Mouse (Mus musculus) embryonic fibroblast, embryonic 13.5 days (primary cell): ENCODE measurements around the gene Sfxn5. TPM values are rescaled to one million over a fixed set of nuclear protein-coding genes. Genes with fewer than 3 reads are reported as not detected.
A peak's percentile ranks its signal among the peaks of the same experiment; 100 is the strongest.

ENCODE experiments used
- H3K27ac ChIP-seq: 2 replicates; pipeline ENCODE4 v1.5.1; 2012; ENCODE audit warnings: low read length, control low read depth, inconsistent platforms; ENCODE audit not compliant: insufficient read depth
- H3K4me1 ChIP-seq: 2 replicates; pipeline ENCODE4 v1.6.1; 2011; ENCODE audit warnings: low read length; ENCODE audit not compliant: control insufficient read depth, insufficient read depth
- H3K4me3 ChIP-seq: 2 replicates; pipeline ENCODE4 v1.5.1; 2011; ENCODE audit warnings: mild to moderate bottlenecking, control low read depth, low read length; ENCODE audit not compliant: insufficient read depth
- CTCF ChIP-seq: IDR thresholded peaks from 2 replicates; pipeline ENCODE4 v1.5.1; 2011; ENCODE audit warnings: mild to moderate bottlenecking, control low read depth, low read length, moderate library complexity, borderline replicate concordance; ENCODE audit not compliant: insufficient read depth
- POLR2A ChIP-seq: IDR thresholded peaks from 2 replicates; pipeline ENCODE4 v1.6.1; 2011; ENCODE audit warnings: low read depth, mild to moderate bottlenecking, control low read depth, low read length, moderate library complexity
- polyA plus RNA-seq: library from polyadenylated mRNA; stranded (reverse); fragments of >200 nt; gene quantifications from 2 replicates; pipeline ENCODE4 v1.2.4, GENCODE M21; 2011; ENCODE audit warnings: low read depth; ENCODE audit not compliant: missing spikeins, insufficient read length

The Sfxn5 gene
- polyA plus RNA-seq, 1 experiment: 9.7 TPM

DNA sequence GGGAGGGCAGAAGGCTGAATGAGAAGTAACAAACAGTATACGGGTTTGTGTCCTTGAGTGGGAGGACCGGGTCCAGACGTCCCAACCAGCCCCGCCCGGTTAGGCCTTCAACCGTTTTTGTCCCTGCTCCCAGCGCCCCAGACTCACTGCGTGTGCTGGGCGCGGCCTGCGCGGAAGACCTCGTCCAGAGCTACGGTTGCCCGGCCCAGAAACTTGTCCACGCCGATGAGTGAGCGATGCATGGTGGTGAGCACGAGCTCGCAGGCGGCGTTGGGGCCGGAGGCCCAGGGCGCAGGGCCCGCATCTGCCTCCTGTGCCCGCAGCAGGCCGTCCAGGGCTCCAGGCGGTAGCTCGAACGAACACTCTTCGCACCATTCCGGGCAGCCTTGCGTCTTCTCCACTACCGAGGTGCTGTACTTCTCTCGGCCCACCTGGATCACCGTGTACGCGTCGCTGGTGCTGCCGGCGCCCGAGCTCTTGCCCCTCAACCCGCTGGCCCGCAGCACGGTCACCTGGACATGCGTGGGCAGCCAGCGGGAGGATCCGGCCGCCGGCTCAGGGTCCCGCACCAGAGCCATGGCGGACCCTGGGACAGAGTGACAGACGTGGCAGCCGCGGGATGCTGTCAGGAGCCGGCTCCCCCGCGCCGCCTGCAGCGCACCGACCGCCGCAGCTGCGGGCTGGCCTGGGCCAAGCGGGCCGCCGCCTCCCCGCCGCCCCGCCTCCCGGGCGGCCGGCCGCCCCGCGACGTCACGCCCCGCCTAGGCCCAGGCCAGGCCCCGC lies 40.9 kb upstream of the Sfxn5 start, which contains the start of gene Rab11fip5:
Gene Rab11fip5, minus strand, starts transcription at position 684 of the 783 bp plus-strand sequence.
- TF ChIP-seq CTCF (no peak), POLR2A (peak; percentile 86)
- Histone ChIP-seq H3K27ac (peak within 1 kb of the TSS; percentile 11; the same call in 1 of the 2 replicates), H3K4me3 (peak within 1 kb of the TSS; percentile 90), H3K4me1 (peaks cover 3% of the 10 kb centered on the region; the same call in 1 of the 2 replicates)

DNA sequence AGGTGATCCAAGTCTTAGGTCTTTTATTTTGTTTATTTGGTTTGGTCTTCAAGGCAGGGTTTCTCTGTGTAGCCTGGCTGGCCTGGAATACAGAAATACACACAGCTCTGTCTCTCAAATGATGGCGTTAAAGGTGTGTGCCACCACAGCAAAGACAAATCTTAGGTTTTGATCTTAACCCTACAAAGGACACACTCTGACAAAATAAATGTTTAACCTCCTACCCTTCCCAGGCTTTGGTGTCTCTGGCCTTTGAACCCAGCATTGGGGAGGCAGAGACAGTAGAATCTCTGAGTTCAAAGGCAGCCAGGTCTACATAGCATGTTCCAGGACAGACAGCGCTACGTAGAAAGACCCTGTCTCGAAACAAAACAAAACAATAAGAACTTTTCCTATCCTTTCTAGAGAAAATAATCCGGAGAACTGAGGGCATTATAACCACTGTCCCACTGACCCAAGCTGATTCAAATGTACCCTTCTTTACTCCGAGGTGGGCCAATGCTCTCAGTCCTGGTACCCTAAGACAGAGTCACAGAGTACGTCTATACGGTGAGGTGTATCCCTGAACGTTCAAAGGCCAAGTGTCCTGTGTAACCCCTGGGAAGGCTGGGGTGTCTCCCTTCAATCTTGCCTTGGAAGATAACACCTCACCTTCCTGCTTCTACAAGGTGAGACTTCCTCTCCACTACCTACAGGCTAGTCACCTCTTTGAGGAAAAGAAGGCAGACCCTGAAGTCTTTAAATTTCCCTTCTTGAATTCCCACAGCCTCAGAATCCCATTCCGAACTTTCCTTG lies 40.0 kb upstream of the Sfxn5 start:
- TF ChIP-seq POLR2A (no peak), CTCF (no peak)
- H3K27ac ChIP-seq: peak overlapping the region; percentile 11; the same call in 1 of the 2 replicates
- H3K4me3 ChIP-seq: peak overlapping the region; percentile 90
- H3K4me1 ChIP-seq: peaks cover 11% of the 10 kb centered on the region

DNA sequence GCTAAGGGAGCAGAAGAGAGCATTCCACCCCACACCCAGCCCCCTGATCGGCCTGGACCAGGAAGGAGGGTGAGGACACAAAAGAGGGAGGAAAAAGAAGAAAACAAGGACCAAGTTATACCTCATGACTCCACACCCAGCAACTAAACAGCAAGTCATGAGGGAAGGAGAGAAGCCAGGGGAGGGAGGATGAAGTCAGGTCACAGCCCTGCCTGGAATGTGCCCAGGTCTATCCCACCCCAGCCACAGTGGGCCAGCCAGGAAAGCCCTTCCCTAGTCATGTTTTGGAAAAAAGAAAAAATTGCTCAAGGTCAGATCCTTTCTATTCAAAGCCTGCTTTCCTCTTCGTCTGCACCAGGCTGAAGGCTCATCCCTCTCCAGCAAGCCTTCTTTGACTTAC lies 39.3 kb upstream of the Sfxn5 start:
- TF ChIP-seq CTCF (no peak), POLR2A (no peak)
- Histone ChIP-seq H3K27ac (no peak overlapping the region), H3K4me3 (peak overlapping the region; percentile 90), H3K4me1 (peaks cover 15% of the 10 kb centered on the region)

- Histone ChIP-seq H3K4me3 (peak overlapping the region; percentile 11; the same call in 1 of the 2 replicates), H3K4me1 (peaks cover 15% of the 10 kb centered on the region), H3K27ac (no peak overlapping the region)
- TF ChIP-seq CTCF: no peak
- TF ChIP-seq POLR2A: no peak
Observed at GRCm38 (mm10) chr6:85371859-85372405, 38.7 kb upstream of the Sfxn5 start.

- Histone ChIP-seq H3K27ac (no peak overlapping the region), H3K4me3 (no peak overlapping the region), H3K4me1 (peaks cover 15% of the 10 kb centered on the region)
- no peak for TF ChIP-seq POLR2A
Observed at GRCm38 (mm10) chr6:85370666-85371430, 37.6 kb upstream of the Sfxn5 start.

- Histone ChIP-seq H3K4me1 (peaks cover 15% of the 10 kb centered on the region), H3K27ac (peak overlapping the region; percentile 32; the same call in 1 of the 2 replicates), H3K4me3 (no peak overlapping the region)
- TF ChIP-seq POLR2A (no peak), CTCF (no peak)
Observed at GRCm38 (mm10) chr6:85370041-85370440, 36.8 kb upstream of the Sfxn5 start.

DNA sequence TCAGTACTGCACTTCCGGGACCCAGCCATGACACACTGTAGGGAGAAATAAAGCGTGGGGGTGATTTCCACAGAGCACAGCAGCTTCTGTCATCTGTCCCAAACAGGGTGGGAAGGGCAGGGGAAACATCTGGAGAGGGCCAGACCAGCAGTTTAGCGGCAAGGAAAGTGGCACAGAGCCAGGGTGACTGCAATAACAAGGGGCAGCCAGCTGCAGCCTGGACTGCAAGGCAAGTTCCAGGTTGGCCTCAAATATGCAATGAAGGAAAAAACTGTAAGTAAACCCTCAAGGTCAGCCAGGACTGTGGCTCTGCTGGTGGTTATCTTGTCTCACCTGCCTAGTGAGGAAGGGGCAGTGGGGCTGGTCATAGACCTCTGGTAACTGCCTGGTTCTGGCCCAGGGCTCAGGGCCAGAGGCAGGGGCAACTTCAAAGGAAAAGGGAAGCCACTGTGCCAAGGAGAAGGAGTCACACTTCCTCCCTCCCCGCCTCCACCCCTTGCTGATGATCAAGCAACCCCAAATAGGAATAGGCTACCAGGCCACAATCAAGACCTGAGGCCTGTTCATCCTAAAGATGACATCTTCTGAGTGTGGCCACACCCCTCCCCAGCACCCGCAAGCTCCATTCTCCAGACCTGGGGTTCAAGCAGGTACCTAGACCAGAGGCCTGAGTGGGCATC lies 36.1 kb upstream of the Sfxn5 start:
- no peak for TF ChIP-seq POLR2A
- TF ChIP-seq CTCF: no peak
- peak overlapping the region; percentile 56 for H3K27ac ChIP-seq
- H3K4me1 ChIP-seq: peaks cover 15% of the 10 kb centered on the region
- no peak overlapping the region for H3K4me3 ChIP-seq

DNA sequence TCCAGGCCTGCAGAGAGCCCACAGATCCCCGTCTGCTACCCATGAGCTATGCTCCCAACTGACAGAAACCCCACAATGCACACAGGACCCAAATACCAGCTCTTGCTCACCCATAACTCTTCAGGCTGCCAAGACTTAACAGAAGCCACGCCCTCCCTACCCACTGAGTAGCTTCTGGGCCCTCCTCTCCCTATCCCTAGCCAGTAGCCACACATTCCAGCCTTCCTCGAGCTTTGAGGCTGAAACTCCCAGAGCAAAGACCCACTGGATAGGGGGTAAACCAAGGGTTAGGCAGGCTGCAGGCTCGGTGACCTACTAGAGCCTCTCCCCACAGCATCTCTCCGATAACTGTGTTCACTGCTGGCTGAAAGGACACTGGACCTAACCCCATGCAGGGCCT lies 35.5 kb upstream of the Sfxn5 start:
- H3K4me1 ChIP-seq: peaks cover 15% of the 10 kb centered on the region
- TF ChIP-seq POLR2A (no peak), CTCF (no peak)
- peak overlapping the region; percentile 56 for H3K27ac ChIP-seq

GRCm38 (mm10) chr6:85368166-85368565 lies 34.9 kb upstream of the Sfxn5 start:
- H3K4me3 ChIP-seq: no peak overlapping the region
- H3K27ac ChIP-seq: no peak overlapping the region
- peaks cover 15% of the 10 kb centered on the region for H3K4me1 ChIP-seq
- TF ChIP-seq POLR2A: no peak
- no peak for TF ChIP-seq CTCF

More for the DNA sequence above, 35.5 kb upstream of the Sfxn5 start:
- no peak overlapping the region for H3K4me3 ChIP-seq
